Mouse (Mus musculus): Measurements from ENCODE around the gene Stab2. TPM values are rescaled to one million over a fixed set of nuclear protein-coding genes. Genes with fewer than 3 reads are reported as not detected.
A peak's percentile ranks its signal among the peaks of the same experiment; 100 is the strongest.

The Stab2 gene
- total RNA-seq, 4 experiments from 2014 or later, result 0.43 to 1.7 (median 0.68) TPM

- DNase-seq (ENCODE audit: low spot score in 2 of 2), result no peak
These were observed 179.3 kb downstream of the Stab2 start for GRCm38 (mm10) chr10:86828221-86829135.

GRCm38 (mm10) chr10:86826929-86827328, 180.9 kb downstream of the Stab2 start:
- DNase-seq (ENCODE audit: low spot score in 2 of 2), result no peak

DNA sequence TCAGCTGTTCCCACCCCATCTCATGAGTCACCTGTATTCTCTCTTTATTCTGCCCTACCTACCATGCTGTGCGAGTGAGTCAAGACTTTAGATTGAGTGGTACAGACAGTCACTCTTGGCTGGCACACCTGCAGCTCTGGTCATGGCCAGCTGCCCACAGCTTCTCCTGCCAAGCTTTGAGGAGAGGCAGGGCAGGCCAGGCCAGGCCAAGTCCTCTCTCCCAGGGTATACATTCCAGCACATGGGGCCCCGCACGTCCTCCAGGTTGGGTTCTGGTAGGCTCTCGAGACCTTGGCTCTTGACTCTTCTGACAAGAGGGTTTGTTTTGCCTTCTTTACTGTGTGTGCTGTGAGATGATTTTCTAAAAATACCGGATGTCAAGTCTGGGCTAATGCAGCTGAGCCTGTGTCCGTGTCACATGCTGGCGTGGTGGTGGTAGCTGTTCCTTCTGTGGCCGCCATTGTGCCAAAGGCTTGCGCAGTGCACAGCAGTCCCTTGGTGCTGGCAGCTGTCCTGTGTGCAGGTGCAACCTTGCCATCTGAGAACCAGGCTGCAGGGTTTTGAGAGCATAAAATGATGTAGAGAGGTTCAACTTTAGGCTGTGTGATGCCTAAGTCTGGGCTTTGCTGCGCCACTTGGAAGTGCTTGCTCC, 181.8 kb downstream of the Stab2 start:
- no peak for DNase-seq (ENCODE audit: low spot score in 2 of 2)

DNA sequence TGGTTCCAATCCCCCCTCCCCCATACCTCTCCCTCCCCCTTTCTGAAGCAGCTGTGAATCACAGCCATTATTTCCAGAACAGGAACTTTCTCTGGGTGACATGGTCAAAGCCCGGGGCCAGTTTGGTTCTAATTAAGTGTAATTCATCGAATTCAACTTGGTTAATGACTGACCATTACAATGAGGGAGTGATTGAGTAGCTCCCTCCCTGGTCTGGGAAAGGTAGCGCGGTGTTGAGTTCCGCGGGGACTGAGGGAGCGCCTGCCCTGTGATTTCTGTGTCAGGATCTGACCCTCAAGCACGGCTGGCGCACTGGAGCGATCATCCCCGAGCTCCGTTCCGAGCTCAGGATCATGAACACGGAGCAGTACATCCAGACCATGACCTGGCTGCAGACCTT, 183.0 kb downstream of the Stab2 start:
- DNase-seq (ENCODE audit: low spot score in 2 of 2), result no peak

DNA sequence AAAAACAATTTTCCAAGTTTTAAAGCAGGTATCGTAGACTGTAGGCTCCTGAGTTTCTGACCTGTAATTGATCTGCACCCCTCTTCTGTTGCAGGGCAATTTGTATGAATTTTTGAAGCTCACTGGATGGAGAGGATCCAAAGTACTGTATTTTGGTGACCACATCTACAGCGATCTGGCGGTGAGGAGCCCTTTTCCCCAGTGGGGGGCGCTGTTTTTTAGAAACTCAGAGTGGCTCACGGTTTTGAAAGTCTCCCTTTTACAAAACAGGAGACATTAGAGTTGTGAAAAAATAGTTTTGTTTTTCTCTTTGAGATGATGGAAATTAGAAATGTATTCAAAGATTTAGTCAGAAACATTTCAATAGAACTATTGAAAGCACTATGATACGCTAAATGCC, 183.7 kb downstream of the Stab2 start:
- no peak for DNase-seq (ENCODE audit: low spot score in 2 of 2)

DNA sequence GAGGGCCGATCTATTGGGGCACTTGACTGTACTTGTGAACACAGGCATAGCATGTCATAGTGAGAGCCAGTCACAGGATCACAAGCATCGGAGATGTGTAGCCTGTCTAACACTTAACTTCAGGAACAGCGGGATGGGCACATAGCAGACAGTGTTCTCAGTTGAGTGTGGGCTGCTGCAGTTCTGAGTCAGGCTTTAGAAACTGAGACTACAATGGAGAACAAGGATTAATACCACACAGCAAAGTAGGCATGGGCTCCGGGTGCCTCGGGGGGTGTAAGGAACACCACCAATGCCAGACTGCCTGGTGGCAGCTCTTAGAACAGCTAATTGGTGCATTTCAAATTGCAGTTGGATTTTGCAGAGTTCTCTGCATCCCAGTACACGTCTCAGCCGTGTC, 186.8 kb downstream of the Stab2 start:
- DNase-seq (ENCODE audit: low spot score in 2 of 2), result no peak

GRCm38 (mm10) chr10:86819649-86820165, 188.1 kb downstream of the Stab2 start:
- peak in 1 of 2 experiments; percentile 39 for DNase-seq (ENCODE audit: low spot score in 2 of 2)

DNA sequence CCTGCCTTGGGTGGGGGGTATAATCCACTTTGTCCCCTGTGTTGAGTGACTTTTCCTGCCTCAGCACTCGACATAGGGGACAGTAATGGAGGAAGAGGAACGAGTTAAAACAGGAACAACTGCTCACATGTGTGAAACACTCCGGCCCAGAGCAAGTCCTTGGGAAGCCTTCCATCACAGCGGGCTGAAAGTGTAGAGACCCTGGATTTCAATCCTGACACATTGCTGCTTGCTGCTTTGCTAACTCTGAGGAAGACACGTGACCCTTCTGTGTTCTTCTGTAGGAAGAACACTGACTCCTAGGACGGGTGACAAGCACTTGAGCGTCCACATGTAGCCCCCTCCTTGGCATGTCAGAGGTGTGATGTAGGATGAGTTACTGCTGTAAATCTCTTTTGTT, 192.7 kb downstream of the Stab2 start:
- DNase-seq (ENCODE audit: low spot score in 2 of 2), result no peak

DNA sequence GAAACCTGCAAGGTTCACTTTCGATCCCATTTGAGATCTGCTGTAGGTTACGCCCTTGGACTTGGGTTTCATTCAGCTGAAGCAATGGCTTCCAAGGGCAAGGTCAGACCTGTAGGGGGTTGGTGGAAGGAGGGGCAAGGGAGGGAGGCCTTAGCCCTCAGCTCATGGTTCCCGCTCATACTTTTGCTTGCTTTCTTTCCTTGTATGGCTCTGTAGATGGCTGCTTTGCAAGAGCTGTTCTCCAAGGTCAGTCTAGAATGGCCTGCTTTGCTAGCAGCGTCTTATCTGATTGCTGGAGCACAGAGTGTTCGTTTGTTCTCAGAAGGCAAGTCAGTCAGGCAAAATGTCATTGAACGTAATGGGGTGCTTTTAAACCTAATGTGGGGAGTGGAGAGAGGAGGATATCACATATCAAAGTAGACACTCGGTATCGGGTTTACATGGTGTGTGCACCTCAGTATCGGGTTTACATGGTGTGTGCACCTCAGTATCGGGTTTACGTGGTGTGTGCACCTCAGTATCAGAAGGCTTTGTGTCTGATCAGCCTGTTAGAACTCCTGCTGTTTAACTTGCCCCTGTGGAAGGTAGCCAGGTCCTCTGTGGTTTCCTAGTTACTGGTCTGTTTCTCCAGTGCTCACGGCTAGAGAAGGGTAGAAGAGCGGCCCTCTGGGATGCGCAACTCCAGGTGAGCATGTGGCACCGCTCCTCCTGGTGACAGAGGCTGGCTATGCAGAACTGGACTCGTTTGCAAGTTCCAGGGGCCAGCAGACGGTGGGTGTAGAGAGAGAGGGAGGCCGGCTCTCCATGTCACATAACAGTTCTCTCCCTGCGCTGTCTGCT, 193.3 kb downstream of the Stab2 start:
- no peak for DNase-seq (ENCODE audit: low spot score in 2 of 2)

GRCm38 (mm10) chr10:86810612-86811011, 197.2 kb downstream of the Stab2 start:
- no peak for DNase-seq (ENCODE audit: low spot score in 2 of 2)

- peak; percentile 56 for DNase-seq (ENCODE audit: low spot score in 2 of 2)
These were observed 197.8 kb downstream of the Stab2 start for GRCm38 (mm10) chr10:86810000-86810399.

DNA sequence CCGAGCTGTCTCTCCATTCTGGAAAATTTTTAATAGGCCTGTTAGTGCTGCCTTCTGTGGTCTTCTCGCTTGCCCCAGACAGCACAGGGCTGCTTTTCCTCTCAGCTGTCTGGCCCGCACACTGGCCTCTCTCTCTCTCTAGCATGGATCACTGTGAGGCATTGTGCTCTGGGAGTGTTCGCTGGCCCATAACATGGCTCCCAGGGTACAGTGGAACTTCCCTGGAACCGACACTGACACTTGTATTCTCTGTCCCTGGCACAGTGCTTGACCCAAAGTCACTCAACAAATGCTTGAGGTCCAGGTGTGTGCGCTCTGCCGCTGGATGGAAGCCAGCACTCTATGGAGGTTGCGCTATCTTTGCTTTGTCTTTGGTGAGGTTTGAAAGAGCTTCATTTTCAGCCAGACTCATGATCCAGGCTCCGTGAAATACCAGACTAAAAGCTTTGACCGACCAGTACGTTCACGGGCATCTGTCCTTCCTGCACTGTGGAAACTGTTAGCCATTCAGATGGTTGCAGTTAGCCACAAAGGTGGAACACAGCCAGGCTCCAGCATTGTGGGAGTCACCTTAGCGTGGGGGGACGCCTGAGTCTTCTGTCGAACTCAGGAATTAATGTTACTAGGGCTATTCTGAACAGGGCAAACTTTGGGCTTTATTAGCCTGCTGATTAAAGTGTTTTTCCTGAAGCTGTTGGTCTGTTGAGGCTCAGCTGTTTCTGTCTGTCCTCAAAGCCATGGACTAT, 199.6 kb downstream of the Stab2 start:
- DNase-seq (ENCODE audit: low spot score in 2 of 2), result no peak

GRCm38 (mm10) chr10:86807362-86807761, 200.5 kb downstream of the Stab2 start:
- DNase-seq (ENCODE audit: low spot score in 2 of 2), result no peak

DNA sequence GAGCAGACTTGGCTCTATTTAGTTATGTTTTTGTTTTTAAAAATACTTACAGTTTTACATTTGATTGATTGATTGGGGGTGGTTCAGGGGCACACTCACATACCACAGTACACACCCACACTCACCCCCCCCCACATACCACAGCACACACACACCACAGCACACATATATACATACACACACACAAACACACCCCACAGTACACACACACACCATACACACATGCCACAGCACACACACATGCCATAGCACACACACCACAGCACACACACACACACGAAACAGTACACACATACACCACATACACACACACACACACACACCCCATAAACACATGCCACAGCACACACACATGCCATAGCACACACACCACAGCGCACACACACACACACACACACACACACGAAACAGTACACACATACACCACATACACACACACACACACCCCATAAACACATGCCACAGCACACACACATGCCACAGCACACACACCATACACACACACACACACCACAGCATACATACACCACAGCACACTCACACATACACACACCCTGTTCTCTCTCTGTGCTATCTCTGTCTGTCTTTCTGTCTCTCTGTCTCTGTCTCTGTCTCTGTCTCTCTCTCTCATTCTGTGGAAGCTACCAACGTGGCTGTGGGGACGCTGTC, 211.6 kb downstream of the Stab2 start:
- DNase-seq (ENCODE audit: low spot score in 2 of 2), result no peak

- DNase-seq (ENCODE audit: low spot score in 2 of 2), result no peak
These were observed 212.9 kb downstream of the Stab2 start for GRCm38 (mm10) chr10:86794794-86795535.

DNA sequence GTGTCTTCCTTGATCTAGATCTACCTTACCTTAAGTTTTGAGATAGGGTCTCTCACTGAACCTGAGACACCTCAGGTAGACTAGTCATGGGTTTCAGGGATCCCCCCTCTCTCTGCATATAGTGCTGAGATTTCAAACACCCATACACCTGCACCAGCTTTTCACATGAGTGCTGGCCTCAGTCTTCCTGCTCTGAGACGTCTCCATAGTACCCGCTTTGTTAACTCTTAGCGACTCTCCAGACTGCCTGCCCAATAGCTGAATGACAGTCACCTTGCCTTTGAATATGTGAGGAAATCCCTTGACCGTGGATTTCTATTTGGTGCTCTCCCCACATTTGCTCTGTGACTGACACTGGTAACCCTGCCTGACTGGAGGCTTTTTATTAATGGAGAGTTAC, 213.6 kb downstream of the Stab2 start:
- no peak for DNase-seq (ENCODE audit: low spot score in 2 of 2)

- DNase-seq (ENCODE audit: low spot score in 2 of 2), result no peak
These were observed 214.3 kb downstream of the Stab2 start for GRCm38 (mm10) chr10:86793509-86793951.

DNA sequence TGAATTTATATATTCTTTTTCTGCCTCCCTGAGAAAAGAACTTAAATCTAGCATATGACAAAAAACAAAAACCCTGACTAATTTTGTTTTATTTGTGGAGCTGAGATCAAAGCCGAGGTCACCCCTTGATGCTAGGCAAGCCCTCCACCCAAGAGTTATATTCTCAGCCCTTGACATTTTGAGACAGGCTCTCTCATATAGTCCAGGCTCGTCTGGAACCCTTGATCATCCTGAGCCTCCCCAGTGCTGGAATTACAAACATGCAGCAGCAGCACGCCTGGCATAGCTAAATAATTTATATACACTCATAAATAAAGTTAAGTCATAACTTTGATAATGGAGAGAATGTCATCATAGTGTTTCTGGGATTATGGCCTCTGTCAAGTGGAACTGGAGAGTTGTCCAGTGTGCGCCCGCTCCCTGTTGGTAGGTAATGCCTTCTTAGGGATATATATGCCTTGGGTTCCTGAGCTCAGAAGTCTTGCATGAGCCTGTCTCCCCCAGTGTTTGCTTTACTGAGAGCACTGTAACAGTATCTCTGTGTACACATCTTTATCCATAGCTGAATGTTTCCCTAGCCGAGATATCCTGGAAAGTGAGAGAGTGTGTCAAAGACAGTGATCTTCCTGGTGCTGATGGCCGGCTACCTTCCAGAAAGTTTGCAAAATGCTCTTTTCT, 216.2 kb downstream of the Stab2 start:
- no peak for DNase-seq (ENCODE audit: low spot score in 2 of 2)
